Mouse (Mus musculus) midbrain, embryonic 16.5 days (tissue): ENCODE results near the gene Tspan11. TPM values are rescaled to one million over a fixed set of nuclear protein-coding genes. Genes with fewer than 3 reads are reported as not detected.

Source experiments
- polyA plus RNA-seq: library from polyadenylated mRNA; unstranded; fragments of >200 nt; fragmentation: Nextera tagmentation; extraction: Ambion mirVana; gene quantifications from 2 replicates; pipeline ENCODE4 v1.2.1, GENCODE M21; 2015

Gene Tspan11
- polyA plus RNA-seq, 1 experiment from 2014 or later: 5.5 TPM

Other genes starting within 250 kb of the Tspan11 start
- 26.1 and 26.6 TPM in 2 replicates for gene Prmt8, start 118.1 kb upstream of the Tspan11 start, polyA plus RNA-seq